Mouse (Mus musculus) cerebellum, postnatal 25 days (tissue): Measurements from ENCODE around the gene Sec23a.
"Not testable (repeated sequence)": the region's sequence is repeated elsewhere in the genome, so short reads cannot be mapped to it uniquely, and the experiment has no call there.

Experiments
- DNase-seq, 2 experiments: peaks; one replicate each; pipeline ENCODE4 v3.0.0; 2021; ENCODE audit warnings: mixed read lengths in 2 of 2

Gene Sec23a

DNA sequence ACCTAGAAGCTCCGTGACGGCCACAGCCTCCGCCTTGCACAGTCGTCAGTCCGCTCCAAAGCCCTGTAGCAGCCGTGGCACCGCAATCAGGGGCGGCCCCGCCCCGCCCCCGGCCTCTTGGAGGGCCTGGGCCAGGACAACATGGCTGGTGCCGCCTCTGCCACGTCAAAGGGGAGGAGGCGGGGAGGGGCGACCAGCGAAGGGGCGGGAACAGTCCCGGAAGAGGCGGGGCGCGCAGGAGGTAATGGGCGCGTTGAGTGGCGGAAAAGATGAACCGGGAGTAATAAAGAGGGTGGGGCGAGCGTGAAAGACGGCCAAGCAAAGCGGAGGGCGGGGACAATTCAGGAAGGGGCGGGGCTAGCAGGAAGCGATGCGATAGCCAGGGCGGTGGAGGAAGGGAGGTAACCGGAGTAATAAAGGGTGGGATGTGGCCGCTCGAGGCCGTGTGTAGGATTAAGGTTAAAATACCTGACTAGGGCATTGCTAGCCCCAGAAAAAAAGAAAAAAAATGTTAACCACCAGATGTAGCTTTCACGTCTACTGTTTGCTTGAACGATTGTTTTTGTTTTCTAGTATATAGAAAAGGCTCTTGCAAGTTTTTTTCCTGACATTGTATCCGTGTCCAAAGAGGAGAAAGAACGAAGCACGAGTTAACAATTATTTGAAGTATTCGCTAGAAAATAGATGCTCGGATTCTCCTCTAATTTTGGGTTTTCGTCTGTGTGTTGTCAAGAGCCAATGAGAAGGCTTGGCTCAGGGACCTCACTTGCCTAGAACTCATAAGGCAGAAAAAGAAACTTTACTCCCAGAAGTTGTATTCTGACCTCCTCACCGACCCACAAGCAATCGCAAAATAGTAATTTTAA is at the start of gene Sec23a:
Gene Sec23a (minus strand): TSS at position 174 of the 866 bp plus-strand sequence.
- peak; percentile 97 to 99 for DNase-seq

DNA sequence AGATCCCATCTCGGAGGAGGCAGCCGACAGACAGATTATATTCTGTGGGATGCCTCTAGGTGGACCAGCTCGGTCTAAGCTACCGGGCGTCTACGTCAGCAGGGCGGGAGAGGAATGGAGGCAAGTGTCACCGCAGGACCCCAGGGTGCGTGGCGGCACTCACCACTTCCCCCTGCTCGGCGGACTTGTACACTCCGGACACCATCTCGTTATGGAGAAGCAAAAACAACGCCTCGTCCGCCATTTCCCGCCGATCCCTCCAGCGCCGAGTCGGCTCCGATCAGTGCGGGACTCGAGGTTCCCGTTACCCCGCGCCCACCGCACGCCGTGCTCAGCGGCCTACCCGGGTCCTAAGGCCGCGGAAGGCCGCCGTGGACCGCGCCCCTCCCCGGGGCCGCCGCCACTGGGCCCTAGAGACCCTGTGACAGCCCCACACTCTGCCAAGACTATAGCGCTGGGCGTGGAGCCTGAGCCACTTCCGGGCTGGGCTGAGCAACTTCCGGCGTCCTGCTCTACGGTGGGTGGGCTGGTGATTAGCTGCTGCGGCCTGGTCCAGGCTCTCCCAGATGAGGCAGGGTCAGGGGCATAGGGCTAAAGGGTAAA is 49.3 kb upstream of the Sec23a start, which contains the start of gene Trappc6b:
Gene Trappc6b (minus strand): TSS at position 480 of the 603 bp plus-strand sequence.
- DNase-seq = peak; percentile 83 to 86

DNA sequence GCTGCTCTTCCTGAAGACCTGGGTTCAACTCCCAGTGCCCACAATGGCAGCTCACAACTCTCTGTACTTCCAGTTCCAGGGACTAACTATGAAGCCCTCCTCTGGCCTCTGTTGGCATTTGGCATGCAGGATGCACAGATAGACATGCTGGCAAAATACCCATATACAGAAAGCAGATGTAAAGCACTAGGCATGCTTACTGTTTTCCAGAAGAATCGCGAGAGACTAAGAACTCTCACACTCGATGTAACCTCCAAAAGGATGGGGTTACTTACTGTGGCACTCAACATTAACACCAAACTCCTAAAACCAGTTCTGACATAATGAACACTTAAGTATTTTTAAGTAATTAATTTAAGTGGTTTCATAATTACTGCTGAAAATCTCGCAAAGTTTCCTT is 48.5 kb upstream of the Sec23a start:
- no peak for DNase-seq

DNA sequence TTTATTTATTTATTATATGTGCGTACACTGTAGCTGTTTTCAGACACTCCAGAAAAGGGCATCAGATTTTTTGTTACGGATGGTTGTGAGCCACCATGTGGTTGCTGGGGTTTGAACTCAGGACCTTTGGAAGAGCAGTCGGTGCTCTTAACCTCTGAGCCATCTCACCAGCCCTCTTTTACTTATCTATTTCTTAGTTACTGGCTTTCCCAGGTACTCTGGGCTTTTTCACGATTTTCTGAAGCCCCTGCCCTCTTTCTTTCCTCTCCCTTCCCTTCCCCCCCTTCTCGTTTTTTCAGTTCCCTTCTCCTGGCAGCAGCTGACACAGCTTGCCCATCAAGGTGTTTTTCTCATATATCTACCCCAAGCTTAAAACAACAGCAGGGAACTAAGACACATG is 46.4 kb upstream of the Sec23a start:
- DNase-seq = not testable (repeated sequence)

DNA sequence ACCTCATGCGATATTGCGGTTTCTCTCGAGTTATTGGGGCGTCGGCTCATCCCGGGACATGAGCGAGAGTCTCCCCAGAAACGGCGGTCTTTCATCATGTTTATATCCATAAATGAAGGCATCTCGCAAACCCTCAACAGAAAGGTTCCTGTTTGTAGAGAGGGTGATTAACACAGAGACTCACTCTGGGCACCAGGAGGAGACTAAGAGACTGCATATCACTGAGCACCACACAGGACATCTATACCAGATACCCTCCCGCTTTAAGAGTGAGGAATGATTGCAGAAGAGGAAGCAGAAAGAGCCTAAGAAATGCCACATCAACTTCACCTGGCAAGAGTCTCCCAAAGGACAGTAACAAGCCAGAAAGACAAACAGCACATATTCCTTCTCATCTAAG is 44.4 kb upstream of the Sec23a start:
- DNase-seq = no peak

DNA sequence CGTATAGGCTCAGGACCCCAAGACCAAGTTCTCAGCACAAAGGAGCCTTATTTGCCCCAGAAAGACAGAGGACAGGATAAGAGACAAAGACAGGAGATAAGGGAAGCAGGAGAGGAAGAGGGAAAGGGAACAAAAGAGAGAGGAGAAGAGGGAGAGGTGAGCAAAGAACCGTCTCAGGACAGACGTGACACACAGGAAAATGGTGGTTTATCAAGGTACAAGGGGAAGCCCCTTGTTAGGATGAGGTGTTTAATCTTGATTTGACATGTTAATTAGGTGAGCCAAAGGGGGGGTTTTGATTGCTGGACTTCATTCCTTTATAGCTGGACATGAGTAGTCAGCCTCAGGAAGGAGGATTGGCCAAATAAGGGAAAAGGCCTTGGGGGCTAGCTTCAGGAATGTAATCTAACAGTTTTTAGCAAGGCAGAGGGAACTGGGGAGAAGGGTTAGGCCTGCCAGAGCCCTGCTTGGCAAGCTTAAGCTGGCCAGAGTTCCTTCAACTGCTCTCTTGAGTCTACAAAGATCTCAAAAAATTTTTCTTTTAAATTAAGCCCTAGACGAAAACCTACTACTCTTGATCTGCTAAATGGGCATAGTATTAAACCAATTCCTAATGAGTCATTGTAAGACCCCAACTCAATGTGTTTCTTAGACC is 43.5 kb upstream of the Sec23a start:
- DNase-seq = no peak

DNA sequence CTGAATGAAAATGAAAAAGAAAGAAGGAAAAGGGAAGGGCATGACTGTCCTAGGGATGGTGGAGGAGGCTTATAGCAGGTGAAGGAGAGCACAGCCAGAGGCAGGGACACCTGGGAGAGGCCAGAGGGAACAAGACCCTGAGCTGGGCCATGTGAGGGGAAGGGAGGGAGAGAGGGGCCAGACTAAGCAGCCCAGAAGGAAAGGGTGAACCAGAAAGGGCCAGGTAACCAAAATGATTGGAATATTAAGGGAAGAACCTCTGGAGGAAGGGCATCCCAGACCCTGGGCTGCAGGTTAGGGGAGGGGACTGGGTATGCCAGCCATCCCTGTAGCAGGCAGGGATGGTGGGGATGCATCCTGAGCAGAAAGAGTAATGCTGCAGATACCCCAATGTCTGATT is 42.2 kb upstream of the Sec23a start:
- DNase-seq = no peak

DNA sequence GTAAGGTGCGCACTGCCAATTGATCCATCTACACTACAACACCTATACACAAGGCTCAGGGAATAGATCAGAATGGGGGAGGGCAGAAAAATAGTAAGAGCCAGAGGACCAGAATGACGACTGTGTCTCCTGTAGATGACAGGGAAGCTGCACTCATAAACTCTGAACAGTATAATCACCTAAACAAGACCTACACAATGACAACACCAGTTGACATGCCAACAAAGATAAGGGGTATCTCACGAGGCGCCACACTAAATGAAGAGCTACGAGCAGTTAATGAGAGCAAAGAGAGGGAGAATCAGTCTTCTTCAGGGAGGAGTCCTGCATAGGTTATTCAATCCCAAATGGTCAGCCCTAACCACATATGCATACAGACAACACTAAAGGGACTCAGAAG is 41.3 kb upstream of the Sec23a start:
- no peak for DNase-seq

DNA sequence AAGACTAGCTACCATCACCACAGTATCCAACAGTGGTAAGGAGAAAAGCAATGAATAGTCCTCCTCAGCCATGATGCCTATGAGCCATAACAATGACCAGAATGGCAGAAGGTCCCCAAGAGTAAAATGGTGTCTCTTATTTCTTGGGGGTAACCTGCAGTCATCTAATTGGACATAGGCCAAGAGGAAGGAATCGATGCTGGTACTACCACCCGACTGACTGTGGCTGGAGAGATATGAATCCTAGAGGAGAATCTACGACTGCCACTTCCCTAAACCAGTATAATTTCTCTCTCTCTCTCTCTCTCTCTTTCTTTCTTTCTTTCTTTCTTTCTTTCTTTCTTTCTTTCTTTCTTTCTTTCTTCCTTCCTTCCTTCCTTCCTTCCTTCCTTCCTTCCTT is 40.7 kb upstream of the Sec23a start:
- DNase-seq = no peak

DNA sequence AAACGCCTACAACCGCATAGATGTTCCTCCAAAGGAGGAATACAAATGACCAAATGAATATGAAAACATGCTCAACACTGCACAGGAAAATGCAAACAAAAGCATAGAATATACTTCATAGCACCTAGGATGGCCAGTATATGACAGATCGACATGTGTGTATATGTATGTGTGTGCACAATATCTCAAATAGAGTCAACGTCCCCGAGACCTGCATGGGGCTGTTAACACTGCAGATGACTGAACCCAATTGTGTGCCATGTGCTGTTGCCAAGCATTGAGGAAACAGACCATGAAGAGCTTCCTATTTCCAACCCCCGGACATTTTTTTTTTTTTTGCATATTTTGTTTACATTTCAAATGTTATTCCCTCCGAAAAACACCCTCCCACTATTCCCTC is 29.0 kb upstream of the Sec23a start:
- DNase-seq = no peak

DNA sequence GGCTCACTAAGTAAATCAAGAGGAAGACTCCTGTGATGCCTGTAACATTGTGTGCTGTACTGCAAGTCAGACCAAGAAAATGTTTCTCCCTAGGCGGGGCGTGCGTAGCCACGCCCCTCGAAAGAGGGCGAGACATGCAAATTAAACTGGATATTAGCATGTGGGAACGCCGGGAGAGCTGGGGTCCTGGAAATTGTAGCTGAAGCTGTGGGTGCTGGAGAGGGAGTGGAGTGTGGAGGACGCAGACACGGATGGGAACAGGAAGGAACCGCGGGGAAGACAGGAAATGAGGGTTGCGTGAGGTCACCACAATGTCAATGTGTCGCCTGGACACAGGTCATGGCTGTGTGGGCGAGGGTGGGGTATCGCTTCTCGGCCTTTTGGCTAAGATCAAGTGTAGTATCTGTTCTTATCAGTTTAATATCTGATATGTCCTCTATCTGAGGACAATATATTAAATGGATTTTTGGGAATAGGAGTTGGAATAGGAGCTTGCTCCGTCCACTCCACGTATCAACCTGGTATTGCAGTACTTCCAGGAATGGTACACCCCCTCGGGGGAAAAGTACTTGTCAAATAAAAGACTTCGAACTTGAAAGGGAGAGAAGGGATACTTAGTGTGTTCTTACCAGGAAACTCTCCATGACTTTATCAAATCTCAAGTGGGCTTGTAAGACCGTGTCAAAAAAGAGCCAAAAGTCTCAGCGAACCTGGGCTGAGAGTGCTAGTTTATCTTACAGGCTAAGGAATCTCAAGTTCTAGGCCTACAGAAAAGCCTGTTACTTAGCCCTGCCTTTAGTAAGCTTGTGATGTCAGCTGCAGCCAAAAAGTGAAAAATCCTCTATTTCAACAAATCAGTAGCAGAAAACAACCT is 28.4 kb upstream of the Sec23a start:
- DNase-seq = peak in 1 of 2 experiments; percentile 11

DNA sequence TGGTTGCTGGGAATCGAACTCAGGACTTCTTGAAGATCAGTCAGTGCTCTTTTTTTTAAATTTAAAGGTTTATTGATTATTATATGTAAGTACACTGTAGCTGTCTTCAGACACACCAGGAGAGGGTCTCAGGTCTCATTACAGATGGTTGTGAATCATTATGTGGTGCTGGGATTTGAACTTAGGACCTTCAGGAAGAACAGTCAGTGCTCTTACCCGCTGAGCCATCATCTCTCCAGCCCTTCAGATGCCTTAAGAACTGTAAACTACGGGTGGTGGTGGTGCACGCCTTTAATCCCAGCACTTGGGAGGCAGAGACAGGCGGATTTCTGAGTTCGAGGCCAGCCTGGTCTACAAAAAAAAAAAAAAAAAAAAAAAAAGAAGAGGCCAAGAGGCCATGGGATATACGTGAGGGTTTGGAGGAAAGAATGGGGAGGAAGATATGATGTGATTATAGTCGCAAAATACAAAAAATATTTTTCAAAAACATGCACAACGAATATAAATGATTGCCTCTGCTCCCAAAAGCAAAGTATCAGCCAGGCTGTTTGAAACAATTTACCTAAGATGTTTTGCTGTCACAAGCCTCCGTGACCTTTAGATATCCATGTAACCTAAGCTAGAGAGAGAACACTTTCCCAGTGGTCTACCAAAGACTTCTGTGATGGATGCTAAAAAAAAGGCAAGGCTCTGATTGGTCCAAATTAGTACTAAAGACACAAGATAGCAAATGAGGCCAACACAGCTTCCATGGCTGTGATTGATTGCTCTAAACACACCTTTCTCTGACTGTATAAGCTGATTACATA is 27.5 kb upstream of the Sec23a start:
- DNase-seq = no peak

DNA sequence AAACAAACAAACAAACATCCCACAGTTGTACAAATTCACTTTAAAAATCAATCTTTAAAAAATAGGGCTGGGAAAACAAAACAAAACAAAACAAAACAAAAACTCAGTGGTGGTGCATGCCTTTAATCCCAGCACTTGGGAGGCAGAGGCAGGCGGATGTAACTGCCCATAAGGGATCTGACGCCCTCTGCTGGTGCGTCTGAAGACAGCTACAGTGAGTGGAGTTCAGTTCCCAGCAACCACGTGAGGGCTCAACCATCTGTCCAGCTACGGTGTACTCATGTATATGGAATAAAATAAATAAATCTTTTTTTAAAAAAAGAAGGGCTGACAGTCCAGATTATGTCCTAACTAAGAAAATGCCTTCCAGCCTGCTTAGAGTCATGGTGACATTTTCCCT is 20.3 kb upstream of the Sec23a start:
- no peak for DNase-seq

DNA sequence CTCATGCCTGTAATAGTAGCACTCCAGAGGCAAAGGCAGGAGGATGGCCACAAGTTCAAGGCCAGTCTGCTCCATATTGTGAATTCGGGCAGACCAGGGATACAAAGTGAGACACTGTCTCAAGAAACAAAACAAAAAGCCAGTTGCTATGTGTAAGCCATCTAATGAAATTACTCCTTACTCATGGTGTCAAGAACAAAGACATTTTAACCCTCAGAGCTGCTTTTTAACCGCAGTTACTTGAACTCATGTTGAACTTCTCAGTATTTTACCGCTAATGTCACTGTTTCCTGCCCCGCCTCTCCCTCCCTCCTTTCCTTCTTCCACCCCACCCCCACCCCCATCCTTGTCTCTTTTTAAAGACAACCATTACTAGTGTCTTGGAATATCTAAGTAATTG is 9.5 kb upstream of the Sec23a start:
- DNase-seq = no peak

DNA sequence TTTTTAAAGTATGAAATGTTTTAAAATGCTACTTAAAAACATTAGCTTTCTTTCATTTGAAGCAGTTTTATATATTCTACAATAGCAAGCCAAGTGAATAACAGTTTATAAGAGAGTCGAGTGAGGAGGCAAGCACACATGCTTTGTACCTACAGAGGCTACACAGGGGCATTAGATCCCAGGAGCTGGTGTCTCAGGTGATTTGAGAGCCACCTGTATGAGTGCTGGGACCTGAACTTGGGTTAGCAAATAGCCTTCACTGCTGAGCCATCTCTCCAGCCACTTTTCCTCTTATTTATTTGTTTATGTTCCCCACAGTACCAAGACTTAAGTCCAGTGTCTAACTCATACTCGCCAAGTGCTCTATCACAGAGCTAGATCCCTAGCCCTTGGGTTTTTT is 8.1 kb upstream of the Sec23a start:
- no peak for DNase-seq

DNA sequence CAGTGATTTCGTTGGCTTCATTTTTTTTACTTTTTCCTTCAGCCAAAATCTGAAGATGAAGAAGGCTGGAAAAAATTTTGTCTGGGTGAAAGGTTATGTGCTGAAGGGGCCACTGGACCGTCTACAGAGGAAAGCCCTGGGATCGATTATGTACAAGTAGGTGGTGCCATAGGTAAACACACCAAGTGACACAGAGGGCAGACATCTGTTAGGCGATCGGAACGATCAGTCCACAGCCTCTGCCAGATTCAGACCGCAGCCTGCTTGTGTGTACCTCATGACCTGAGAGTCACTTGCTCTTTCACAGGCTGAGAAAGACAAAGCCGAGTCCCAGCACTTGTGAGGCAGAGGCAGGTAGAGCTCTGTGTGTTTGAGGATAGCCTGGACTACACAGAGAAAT is 6.2 kb upstream of the Sec23a start:
- no peak for DNase-seq

DNA sequence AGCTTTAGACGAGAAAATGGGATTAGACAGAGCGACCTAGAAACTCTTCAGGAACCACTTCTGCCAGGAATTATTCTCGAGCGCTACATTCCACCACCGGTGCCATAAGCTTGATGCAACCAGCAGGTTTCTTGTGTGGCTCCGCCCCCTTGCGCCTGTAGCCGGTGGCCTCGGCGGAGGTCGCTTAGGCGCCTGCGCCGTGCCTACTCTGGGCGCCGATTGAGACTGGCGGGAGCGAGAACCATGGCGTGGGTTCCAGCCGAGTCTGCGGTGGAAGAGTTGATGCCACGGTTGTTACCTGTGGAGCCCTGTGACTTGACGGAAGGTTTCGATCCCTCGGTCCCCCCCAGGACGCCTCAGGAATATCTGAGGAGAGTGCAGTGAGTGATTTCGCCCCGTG is 1.4 kb upstream of the Sec23a start, which contains the start of gene Gemin2:
Gene Gemin2 (plus strand): TSS at position 160 of the 400 bp plus-strand sequence.
- peak; percentile 91 to 95 for DNase-seq

DNA sequence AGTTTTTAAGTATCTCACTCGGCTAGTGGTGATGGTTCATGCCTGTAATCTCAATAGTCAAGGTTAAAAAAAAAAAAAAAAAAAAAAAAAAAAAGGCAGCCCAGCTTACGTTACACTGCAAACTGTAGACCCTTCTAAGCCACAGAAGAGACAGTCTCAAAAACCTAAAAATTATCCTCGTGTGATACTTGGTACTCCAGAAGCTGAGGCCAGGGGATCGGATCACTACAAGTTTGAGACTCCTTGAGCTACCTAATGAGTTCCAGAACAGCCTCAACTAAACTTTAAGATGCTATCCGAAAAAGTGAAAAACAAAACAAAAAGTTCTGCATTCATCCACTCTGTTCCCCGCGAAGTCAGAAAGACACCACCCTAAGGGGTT is 884 bp upstream of the Sec23a start:
- DNase-seq = peak in 1 of 2 experiments; percentile 9

DNA sequence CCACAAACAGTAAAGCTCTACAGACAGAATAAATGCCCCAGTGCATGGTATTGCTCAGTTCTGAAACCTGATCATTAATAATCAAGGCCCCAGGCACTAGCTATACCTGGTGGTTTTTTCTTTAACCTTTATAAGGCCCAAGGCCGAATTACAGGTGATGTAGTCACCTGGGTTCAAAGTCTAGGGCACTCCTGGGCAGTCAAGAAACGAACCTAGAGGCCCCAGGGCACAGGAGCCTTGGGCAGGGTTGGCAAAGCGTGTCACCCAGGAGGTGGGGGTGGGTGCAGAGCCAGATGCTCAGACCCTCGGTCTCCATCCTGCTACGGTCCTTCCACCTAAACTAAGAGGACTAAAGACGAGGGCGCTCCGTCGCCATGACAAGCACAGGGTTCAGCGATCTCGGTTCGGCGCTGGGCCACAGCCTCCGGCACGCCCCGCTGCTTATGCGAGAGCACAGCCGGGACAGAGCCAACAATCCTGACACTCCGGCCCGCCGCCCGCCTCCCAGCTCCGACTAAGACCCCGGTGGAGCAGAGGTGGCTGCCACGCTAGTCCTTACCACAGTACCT is 458 bp downstream of the Sec23a start:
- DNase-seq = no peak

DNA sequence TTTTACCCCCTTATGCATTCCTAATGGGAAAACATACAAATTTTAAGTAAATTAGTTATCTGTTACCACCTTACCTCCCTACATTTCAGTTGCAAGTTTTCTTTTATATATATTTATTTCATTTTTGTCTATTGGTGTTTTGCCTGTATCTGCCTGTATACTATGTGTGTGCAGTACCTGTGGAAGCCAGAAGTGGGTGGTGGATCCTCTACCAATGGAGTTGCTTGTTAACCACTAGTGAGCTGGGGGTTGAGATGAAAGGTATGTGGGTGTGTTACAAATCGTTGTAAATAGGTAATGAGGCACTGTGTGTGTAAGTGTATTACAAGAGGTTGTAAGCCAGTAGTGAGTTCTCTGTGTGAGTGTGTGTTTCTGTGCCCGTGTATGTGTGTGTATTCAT is 1.3 kb downstream of the Sec23a start:
- DNase-seq = peak in 1 of 2 experiments; percentile 13

DNA sequence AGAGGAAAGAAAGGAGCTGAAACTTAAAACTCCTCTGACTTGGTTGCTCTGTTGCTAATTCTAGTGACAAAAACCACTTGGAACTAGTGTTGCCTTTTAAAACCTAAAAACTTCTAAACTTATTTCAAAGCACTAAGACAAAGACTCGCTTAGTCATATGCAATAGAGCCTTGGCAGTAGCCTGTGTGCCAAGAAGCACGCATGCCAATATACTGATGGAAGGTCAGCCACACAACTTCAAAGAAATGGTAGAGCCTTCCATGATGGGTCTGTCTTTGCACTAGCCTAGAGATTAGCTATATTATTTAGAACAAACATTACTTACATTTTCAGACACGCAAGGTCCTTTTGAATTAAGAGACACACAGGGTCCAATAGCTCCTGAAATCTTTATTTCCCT is 26.1 kb downstream of the Sec23a start:
- DNase-seq = no peak
